Mouse (Mus musculus) heart, adult 9 months (tissue): ENCODE data around the gene Gm498.
A peak's percentile ranks its signal among the peaks of the same experiment; 100 is the strongest.

Experiments used
- DNase-seq, 2 experiments: peaks; one replicate each; pipeline ENCODE4 v3.0.0; 2022; ENCODE audit warnings: low spot score in 2 of 2

Gene Gm498

DNA sequence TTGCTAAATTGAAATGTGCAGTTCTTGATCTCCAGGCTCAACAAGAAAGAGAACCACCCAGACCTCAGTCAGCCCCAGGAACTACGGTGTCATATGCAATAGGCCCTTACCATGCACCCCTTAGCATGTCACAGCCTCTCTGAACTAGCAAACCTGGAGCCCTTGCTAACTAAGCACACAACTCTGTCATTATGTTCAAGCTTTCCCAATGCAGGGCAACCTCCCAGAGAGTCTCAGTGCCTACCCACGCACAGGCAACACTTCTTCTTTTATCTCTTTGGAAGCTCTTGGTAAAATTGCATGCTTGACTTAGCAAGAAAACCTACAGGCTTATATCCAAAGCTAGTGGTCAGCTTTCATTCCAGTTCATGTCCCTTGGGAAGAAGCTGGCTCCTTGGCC, 24.5 kb downstream of the Gm498 start:
- no peak for DNase-seq

GRCm38 (mm10) chr7:143892361-143892760, 25.7 kb downstream of the Gm498 start:
- no peak for DNase-seq

- DNase-seq, result no peak
Observed at GRCm38 (mm10) chr7:143900667-143901066, 34.0 kb downstream of the Gm498 start.

DNA sequence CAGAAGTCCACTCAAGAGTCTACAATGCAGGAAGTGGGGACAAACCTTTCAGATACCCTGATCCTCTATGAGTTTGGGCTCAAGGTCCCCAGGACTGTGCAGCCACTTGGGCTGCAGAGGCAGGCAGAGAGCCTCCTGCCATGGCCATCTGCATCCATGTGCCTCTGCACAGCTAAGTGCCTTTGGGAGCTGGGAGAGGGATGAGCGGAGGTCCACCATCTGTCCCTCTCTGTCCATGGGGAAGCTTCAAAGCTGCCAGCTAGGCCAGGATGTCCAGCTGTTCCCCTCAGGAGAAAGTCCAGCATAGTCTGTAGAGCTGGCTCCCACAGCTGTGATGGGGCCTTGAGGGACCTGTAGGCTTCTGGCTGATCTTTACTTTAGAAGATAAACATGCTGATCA, 38.5 kb downstream of the Gm498 start:
- DNase-seq, result peak in 1 of 2 experiments; percentile 23

- no peak for DNase-seq
Observed at GRCm38 (mm10) chr7:143905606-143906005, 39.0 kb downstream of the Gm498 start.

DNA sequence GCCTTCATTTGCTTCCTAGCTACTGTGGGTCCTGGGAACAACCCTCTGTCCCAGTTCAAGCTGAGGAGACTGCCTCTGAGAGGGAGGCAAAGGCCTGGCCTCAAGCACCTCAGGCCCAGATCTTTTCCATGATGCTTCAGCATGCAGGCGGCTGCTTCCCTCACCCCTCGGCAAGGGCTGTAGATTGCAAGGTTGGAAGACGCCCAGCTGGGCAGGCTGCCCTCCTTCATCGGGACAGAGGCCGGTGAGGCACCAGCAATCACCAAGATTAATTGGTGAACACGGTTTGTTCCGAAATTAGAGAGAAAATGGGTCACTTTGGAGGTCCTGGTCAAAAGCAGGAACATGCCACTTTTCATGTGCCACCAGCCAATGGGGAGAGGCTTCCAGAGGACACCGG, 47.0 kb downstream of the Gm498 start:
- DNase-seq, result no peak

DNA sequence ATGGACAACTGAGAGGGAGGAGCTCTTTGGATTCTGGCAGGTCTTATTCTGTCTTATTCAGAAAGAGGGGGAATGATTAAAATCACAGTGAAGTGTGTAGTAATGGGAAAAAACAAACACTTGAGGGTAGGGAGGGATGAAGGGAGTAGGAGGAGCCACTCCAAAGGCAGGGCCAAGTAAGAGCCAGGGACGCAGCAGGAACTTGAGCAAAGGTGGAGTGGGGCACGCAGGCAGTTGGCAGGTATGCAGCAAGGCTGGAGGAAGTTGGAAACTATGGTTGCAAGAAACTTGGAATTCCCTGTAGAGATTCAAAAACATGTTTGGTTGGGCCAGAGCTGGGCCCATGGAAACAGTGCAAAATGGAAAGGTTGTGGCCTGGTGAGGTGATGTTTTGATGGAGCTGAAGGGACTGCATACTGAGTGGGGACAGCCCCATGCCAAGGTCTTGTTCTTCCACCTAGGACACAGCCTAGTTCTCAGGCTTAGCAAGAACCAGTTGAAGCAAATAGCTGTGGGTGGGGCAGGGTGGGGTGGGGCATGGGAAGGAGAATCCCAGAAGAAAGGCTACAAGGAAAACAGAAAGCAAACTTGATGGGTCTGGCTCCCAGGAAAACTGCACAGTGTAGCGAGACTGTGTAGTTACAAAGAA, 52.5 kb downstream of the Gm498 start:
- no peak for DNase-seq

- no peak for DNase-seq
Observed at GRCm38 (mm10) chr7:143929899-143930298, 63.3 kb downstream of the Gm498 start.

GRCm38 (mm10) chr7:143938647-143939046, 72.0 kb downstream of the Gm498 start:
- no peak for DNase-seq

DNA sequence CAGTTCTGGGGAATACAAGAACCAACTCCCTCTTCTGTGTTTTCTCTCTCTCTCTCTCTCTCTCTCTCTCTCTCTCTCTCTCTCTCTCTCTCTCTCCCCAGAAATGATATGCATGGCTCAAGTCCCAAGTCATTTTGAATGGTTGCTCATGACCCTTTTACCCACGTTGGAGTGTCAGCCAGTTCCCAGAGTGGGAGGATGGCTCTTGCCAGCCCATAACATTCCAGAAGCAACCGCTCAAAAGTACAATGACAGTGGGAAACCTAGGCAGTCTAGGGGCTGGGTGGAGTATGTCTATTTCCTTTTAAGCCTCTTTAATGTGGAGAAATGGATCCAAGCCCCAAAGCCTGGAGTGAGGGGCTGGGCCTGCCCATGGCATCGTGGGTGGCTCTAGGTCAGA, 72.8 kb downstream of the Gm498 start:
- DNase-seq, result no peak

- DNase-seq, result no peak
Observed at GRCm38 (mm10) chr7:143942941-143943691, 76.5 kb downstream of the Gm498 start.

DNA sequence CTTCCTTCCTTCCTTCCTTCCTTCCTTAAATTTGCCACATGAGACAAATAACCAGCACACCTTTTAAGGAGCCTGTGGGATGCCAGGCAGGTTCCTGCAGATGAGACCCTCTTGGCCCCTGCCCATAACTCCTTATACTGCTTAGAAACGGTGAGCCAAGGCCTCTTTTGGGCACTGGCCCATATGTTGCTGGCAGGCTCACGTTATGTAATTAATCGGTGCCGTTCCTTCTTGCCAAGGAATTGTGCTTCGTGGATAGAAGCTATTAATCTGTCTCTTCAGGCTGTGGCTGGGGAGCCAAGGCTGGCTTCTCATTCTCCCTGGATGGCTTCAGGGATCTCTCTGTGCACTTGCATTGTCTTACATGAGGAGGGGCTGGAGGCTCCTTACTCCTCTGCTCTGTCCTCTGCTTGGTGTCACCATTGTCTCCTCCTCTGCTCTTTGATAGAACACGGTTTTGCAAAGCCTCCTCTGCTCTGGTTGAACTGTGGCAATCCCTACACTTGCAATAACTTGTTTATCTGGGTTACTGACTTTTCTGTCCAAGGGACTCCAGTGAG, 77.9 kb downstream of the Gm498 start:
- DNase-seq, result no peak
